In the genomic region with DNA sequence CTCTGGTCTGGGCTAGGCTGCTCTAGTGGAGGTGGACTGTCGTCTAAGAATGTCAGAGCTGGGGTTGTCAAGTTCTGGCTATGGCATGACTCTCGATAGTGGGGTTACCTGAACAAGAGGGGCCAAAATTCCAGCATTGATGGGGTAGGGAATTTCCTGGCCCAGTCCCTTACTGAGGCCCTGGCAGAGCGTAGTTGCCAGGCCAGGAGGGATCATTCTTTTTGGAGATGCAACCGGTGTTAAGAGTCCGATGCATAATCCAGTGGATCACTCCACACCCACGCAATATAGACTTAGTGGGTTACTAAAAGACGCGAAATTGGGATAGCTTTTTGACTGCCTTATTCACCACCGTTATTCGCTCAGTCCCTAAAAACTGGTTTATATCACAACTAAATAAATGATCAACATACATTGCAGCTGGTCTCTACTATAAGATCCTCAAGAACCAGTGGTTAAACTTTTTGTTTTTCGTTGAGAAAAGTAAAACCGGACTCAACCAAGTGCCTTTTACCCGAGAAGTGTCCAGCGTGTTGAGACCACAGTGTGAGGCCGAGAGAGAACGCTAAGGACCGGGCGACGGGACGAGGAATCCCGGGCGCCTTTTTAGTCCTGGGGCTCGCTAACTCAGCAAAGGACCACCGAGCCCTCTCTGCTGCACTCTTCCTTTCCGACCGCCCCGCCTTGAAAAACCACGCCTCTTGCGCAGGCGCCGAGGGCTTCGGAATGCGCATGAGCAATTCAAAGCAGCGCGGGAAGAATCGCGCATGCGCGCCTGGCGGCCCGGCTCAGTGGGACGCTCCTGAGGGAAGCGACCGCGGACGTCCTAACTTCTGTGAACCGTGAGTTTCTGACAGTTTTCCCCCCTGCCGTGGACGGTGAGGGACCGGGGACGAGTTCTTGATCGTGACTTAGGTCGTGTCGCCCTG, we compare ENCODE assay signal across 8 mouse cellular contexts. TPM values are rescaled to one million over a fixed set of nuclear protein-coding genes. Genes with fewer than 3 reads are reported as not detected.
DNase-seq lines count a peak whose midpoint lies in the region; ATAC-seq and TF ChIP-seq lines count a peak whose summit lies in the region.

A gene (plus strand): TSS at position 739 of the 929 bp plus-strand sequence.

- no peaks in the 10 kb centered on the region for H3K9me3 ChIP-seq in MEL (replicated peaks; ENCODE audit: insufficient read depth, low read length)
- no peaks in the 10 kb centered on the region for H3K9me3 ChIP-seq in hindbrain, embryonic 10.5 days
- H3K9me3 ChIP-seq in lung, postnatal 0 days (ENCODE audit: low read length) = no peaks in the 10 kb centered on the region

- TF ChIP-seq CTCF in MEL (IDR thresholded peaks at IDR 0.05 in 2 of 3, conservative IDR thresholded peaks at IDR 0.05 in 1 of 3; ENCODE audit: control insufficient read depth in 1 of 3, insufficient read depth in 1 of 3, low read depth in 2 of 3, low read length in 3 of 3, poor library complexity in 1 of 3, severe bottlenecking in 1 of 3) = no peak
- TF ChIP-seq CTCF in cerebellum, adult 2 months (IDR thresholded peaks at IDR 0.05; ENCODE audit: borderline replicate concordance, insufficient read depth, low read depth, low read length) = no peak
- no peak for TF ChIP-seq CTCF in lung, postnatal 0 days (IDR thresholded peaks at IDR 0.05)

- peak; percentile 90 for ATAC-seq in lung, postnatal 0 days

- no peak for TF ChIP-seq EP300 in MEL (IDR thresholded peaks at IDR 0.05; ENCODE audit: low read depth in 1 of 2, low read length in 2 of 2)
- TF ChIP-seq EP300 in lung, postnatal 0 days (IDR thresholded peaks at IDR 0.05) = no peak

- DNase-seq in MEL (ENCODE audit: low read depth, low spot score) = peak; percentile 94
- peak; percentile 91 to 97 for DNase-seq in cerebellum, adult 2 months
- peak; percentile 96 for DNase-seq in forelimb bud, embryonic 11.5 days (ENCODE audit: low read depth, low spot score)
- DNase-seq in hindbrain, embryonic 10.5 days (ENCODE audit: low spot score) = peak; percentile 96
- peak; percentile 87 for DNase-seq in layer of hippocampus, adult 9-11 months
- DNase-seq in lung, postnatal 0 days (ENCODE audit: low spot score) = peak; percentile 92
- DNase-seq in ovary, postnatal 14 days (ENCODE audit: low spot score) = peak; percentile 94
- DNase-seq in thymus, postnatal 14 days = peak; percentile 96

- peak within 1 kb of the TSS; percentile 98 for H3K4me2 ChIP-seq in lung, postnatal 0 days (replicated peaks; ENCODE audit: low read depth, low read length)

- peak within 1 kb of the TSS; percentile 85 for H3K27ac ChIP-seq in MEL (ENCODE audit: control insufficient read depth, low read depth, low read length)
- peak within 1 kb of the TSS; percentile 68 for H3K27ac ChIP-seq in cerebellum, adult 2 months (ENCODE audit: insufficient read depth, low read length)
- H3K27ac ChIP-seq in hindbrain, embryonic 10.5 days = peak within 1 kb of the TSS; percentile 96
- H3K27ac ChIP-seq in lung, postnatal 0 days (ENCODE audit: low read length) = no peak within 1 kb of the TSS

- no peak for TF ChIP-seq RAD21 in MEL (IDR thresholded peaks at IDR 0.05; ENCODE audit: low read depth, low read length)

- WGBS in cerebellum, adult 2 months = 6% methylated on average over 54 of the region's 54 CpGs
- 7% methylated on average over 54 of the region's 54 CpGs for WGBS in hindbrain, embryonic 10.5 days
- WGBS in lung, postnatal 0 days = 5% methylated on average over 49 of the region's 54 CpGs

- H3K27me3 ChIP-seq in MEL (ENCODE audit: control insufficient read depth in 1 of 2, insufficient read depth in 2 of 2, low read length in 2 of 2) = no peaks in the 10 kb centered on the region
- no peaks in the 10 kb centered on the region for H3K27me3 ChIP-seq in cerebellum, adult 2 months (ENCODE audit: control insufficient read depth, insufficient read depth, low read length)
- H3K27me3 ChIP-seq in hindbrain, embryonic 10.5 days (ENCODE audit: insufficient read depth, poor library complexity, severe bottlenecking) = no peaks in the 10 kb centered on the region; the same call in 1 of the 2 replicates
- no peaks in the 10 kb centered on the region for H3K27me3 ChIP-seq in lung, postnatal 0 days (replicated peaks; ENCODE audit: insufficient read depth, low read length)

- peak within 1 kb of the TSS; percentile 61 to 94 for H3K4me3 ChIP-seq in MEL (ENCODE audit: control insufficient read depth in 1 of 2, insufficient read depth in 1 of 2, low read depth in 2 of 2, low read length in 2 of 2)
- H3K4me3 ChIP-seq in cerebellum, adult 2 months (replicated peaks; ENCODE audit: insufficient read depth, low read depth, low read length) = peak within 1 kb of the TSS; percentile 89
- peak within 1 kb of the TSS; percentile 96 for H3K4me3 ChIP-seq in hindbrain, embryonic 10.5 days
- H3K4me3 ChIP-seq in lung, postnatal 0 days (ENCODE audit: low read depth, low read length) = peak within 1 kb of the TSS; percentile 82

- peaks cover 0 to 12% of the 10 kb centered on the region in 2 experiments; a peak in 3 of 4 replicates for H3K4me1 ChIP-seq in MEL (ENCODE audit: control insufficient read depth in 1 of 2, insufficient read depth in 2 of 2, low read length in 2 of 2)
- H3K4me1 ChIP-seq in cerebellum, adult 2 months (ENCODE audit: control insufficient read depth, insufficient read depth, low read length) = no peaks in the 10 kb centered on the region
- H3K4me1 ChIP-seq in hindbrain, embryonic 10.5 days (replicated peaks) = peaks cover 18% of the 10 kb centered on the region
- no peaks in the 10 kb centered on the region for H3K4me1 ChIP-seq in lung, postnatal 0 days (ENCODE audit: insufficient read depth, low read depth, low read length)

- peaks cover 24% of the 10 kb centered on the region for H3K79me2 ChIP-seq in MEL (ENCODE audit: control insufficient read depth, insufficient read depth, low read length, poor library complexity)

- peak within 1 kb of the TSS; percentile 93 for H3K9ac ChIP-seq in MEL (ENCODE audit: control insufficient read depth, low read depth, low read length, poor library complexity, severe bottlenecking)
- peak within 1 kb of the TSS; percentile 46 for H3K9ac ChIP-seq in lung, postnatal 0 days (replicated peaks; ENCODE audit: low read depth)

- peak; percentile 84 to 96; a peak in 3 of 4 replicates for TF ChIP-seq POLR2A in MEL (IDR thresholded peaks at IDR 0.05; ENCODE audit: control insufficient read depth in 1 of 2, insufficient read depth in 1 of 2, low read depth in 1 of 2, low read length in 2 of 2, poor library complexity in 1 of 2)
- peak; percentile 82; the same call in 1 of the 2 replicates for TF ChIP-seq POLR2A in cerebellum, adult 2 months (IDR thresholded peaks at IDR 0.05; ENCODE audit: borderline replicate concordance, insufficient read depth, low read length)

- peaks cover 10 to 18% of the 10 kb centered on the region in 2 experiments; a peak in 3 of 4 replicates for H3K36me3 ChIP-seq in MEL (ENCODE audit: control insufficient read depth in 1 of 2, insufficient read depth in 2 of 2, low read length in 2 of 2)
- H3K36me3 ChIP-seq in hindbrain, embryonic 10.5 days = peaks cover 22% of the 10 kb centered on the region
- H3K36me3 ChIP-seq in lung, postnatal 0 days (ENCODE audit: insufficient read depth, low read length) = no peaks in the 10 kb centered on the region

TF ChIP-seq in MEL, 35 proteins besides CTCF, POLR2A, EP300 and RAD21 (continues in another document):
- TF ChIP-seq SIN3A (IDR thresholded peaks at IDR 0.05; ENCODE audit: low read length) = 0 out of 2 replicates have a peak, but pooled peaks have one; percentile 1
- no peak for TF ChIP-seq USF2 (IDR thresholded peaks at IDR 0.05; ENCODE audit: borderline replicate concordance in 1 of 2, insufficient read depth in 1 of 2, low read depth in 1 of 2, low read length in 2 of 2)
- TF ChIP-seq USF1 (IDR thresholded peaks at IDR 0.05; ENCODE audit: low read depth, low read length) = no peak
- TF ChIP-seq NELFE (IDR thresholded peaks at IDR 0.05; ENCODE audit: low read depth, low read length) = no peak; the same call in none of the 2 replicates
- TF ChIP-seq MXI1 (IDR thresholded peaks at IDR 0.05; ENCODE audit: low read depth, low read length) = 0 out of 2 replicates have a peak, but pooled peaks have one; percentile 54
- TF ChIP-seq TAL1 (IDR thresholded peaks at IDR 0.05; ENCODE audit: low read length) = no peak
- TF ChIP-seq POLR2AphosphoS2 (IDR thresholded peaks at IDR 0.05; ENCODE audit: low read length) = peak; percentile 85; the same call in 1 of the 2 replicates
- no peak for TF ChIP-seq ETS1 (IDR thresholded peaks at IDR 0.05; ENCODE audit: low read depth, low read length)
- no peak for TF ChIP-seq CHD2 (IDR thresholded peaks at IDR 0.05; ENCODE audit: low read length)
- TF ChIP-seq MYC (IDR thresholded peaks at IDR 0.05; ENCODE audit: low read depth, low read length) = no peak
- peak; percentile 85 for TF ChIP-seq NRF1 (IDR thresholded peaks at IDR 0.05; ENCODE audit: insufficient read depth, low read depth, low read length, poor library complexity, severe bottlenecking)
- TF ChIP-seq MAX (IDR thresholded peaks at IDR 0.05; ENCODE audit: low read length) = no peak
- TF ChIP-seq JUND (IDR thresholded peaks at IDR 0.05; ENCODE audit: low read depth, low read length) = no peak
- TF ChIP-seq SMC3 (IDR thresholded peaks at IDR 0.05; ENCODE audit: low read depth, low read length) = no peak
- TF ChIP-seq GABPA (IDR thresholded peaks at IDR 0.05; ENCODE audit: low read depth, low read length) = no peak
- peak; percentile 73 for TF ChIP-seq HCFC1 (IDR thresholded peaks at IDR 0.05; ENCODE audit: low read depth, low read length)
- TF ChIP-seq CHD1 (IDR thresholded peaks at IDR 0.05; ENCODE audit: low read depth, low read length) = no peak
- no peak for TF ChIP-seq MAZ (IDR thresholded peaks at IDR 0.05; ENCODE audit: low read depth, low read length)
- TF ChIP-seq MAFK (IDR thresholded peaks at IDR 0.05; ENCODE audit: borderline replicate concordance, low read depth, low read length) = no peak
- TF ChIP-seq ZC3H11A (IDR thresholded peaks at IDR 0.05; ENCODE audit: low read depth, low read length) = no peak
- no peak for TF ChIP-seq UBTF (IDR thresholded peaks at IDR 0.05; ENCODE audit: borderline replicate concordance, insufficient read depth, low read depth, low read length)
- TF ChIP-seq ELF1 (IDR thresholded peaks at IDR 0.05; ENCODE audit: low read depth, low read length) = no peak
- no peak for TF ChIP-seq ZKSCAN1 (IDR thresholded peaks at IDR 0.05; ENCODE audit: low read depth, low read length)
- TF ChIP-seq TBP (IDR thresholded peaks at IDR 0.05; ENCODE audit: low read depth, low read length) = 0 out of 2 replicates have a peak, but pooled peaks have one; percentile 61

RNA-seq across cellular contexts. Expression of the gene that starts here (rescaled TPM):
- total RNA-seq in MEL (2012; rRNA removed) = 18.7 and 19.6 TPM in 2 replicates
- polyA plus RNA-seq in MEL (2012; ENCODE audit: insufficient read depth in 1 of 2, insufficient read length in 2 of 2, low read depth in 1 of 2, low replicate concordance in 2 of 2, missing spikeins in 1 of 2) = 10 to 100 TPM in 1 of 2 experiments, not detected in 1; 21.4 TPM
- 31.2 and 35.2 TPM in 2 replicates for polyA plus RNA-seq in cerebellum, adult 2 months (2012; rRNA removed)
- polyA plus RNA-seq in hindbrain, embryonic 10.5 days (2016; fragmentation: Nextera tagmentation; extraction: Ambion mirVana) = 40.2 and 62.9 TPM in 2 replicates
- 4.3 and 5.2 TPM in 2 replicates for polyA plus RNA-seq in lung, postnatal 0 days (2015; fragmentation: Nextera tagmentation; extraction: Ambion mirVana)
